Mouse (Mus musculus) hindbrain, embryonic 10.5 days (tissue): ENCODE measurements around the gene Scgb1b7. TPM values are rescaled to one million over a fixed set of nuclear protein-coding genes. Genes with fewer than 3 reads are reported as not detected.
"Not testable (repeated sequence)": the region's sequence is repeated elsewhere in the genome, so short reads cannot be mapped to it uniquely, and the experiment has no call there.

Experiments
- DNase-seq: peaks from one replicate; pipeline ENCODE4 v3.0.0-alpha.2; 2017; ENCODE audit warnings: low spot score
- H3K27ac ChIP-seq: fragments of 300-500 bp; sonication (generic); 2 replicates; pipeline ENCODE4 v1.5.1; 2016; ENCODE audit warnings: mild to moderate bottlenecking, moderate library complexity
- H3K27me3 ChIP-seq: fragments of 300-500 bp; sonication (generic); 2 replicates; pipeline ENCODE4 v1.6.1; 2016; ENCODE audit warnings: mild to moderate bottlenecking; ENCODE audit not compliant: poor library complexity, insufficient read depth, severe bottlenecking
- H3K36me3 ChIP-seq: fragments of 300-500 bp; sonication (generic); 2 replicates; pipeline ENCODE4 v1.6.1; 2016; ENCODE audit warnings: mild to moderate bottlenecking, moderate library complexity
- H3K4me1 ChIP-seq: fragments of 300-500 bp; sonication (generic); replicated peaks from 2 replicates; pipeline ENCODE4 v1.6.1; 2016; ENCODE audit warnings: mild to moderate bottlenecking
- H3K4me3 ChIP-seq: fragments of 300-500 bp; sonication (generic); 2 replicates; pipeline ENCODE4 v1.5.1; 2016; ENCODE audit warnings: mild to moderate bottlenecking, moderate library complexity
- H3K9me3 ChIP-seq: fragments of 300-500 bp; sonication (generic); 2 replicates; pipeline ENCODE4 v1.6.1; 2016; ENCODE audit warnings: mild to moderate bottlenecking, moderate library complexity
- WGBS: fragments of 180-500 bp; shearing (Covaris S2); methylation state at CpG from one replicate; pipeline ENCODE4 v1.1.7; 2016; 5-methylcytosine and 5-hydroxymethylcytosine counted together
- polyA plus RNA-seq: library from polyadenylated mRNA; unstranded; fragments of >200 nt; fragmentation: Nextera tagmentation; extraction: Ambion mirVana; gene quantifications from 2 replicates; pipeline ENCODE4 v1.2.1, GENCODE M21; 2016

The Scgb1b7 gene
- polyA plus RNA-seq: not detected in 2 replicates

- H3K27me3 ChIP-seq, H3K4me1 ChIP-seq, H3K27ac ChIP-seq, H3K36me3 ChIP-seq, H3K4me3 ChIP-seq, DNase-seq, H3K9me3 ChIP-seq: not testable (repeated sequence)
- WGBS: 89% methylated on average over 5 of the region's 5 CpGs
These were observed at the start of gene Scgb1b7 for GRCm38 (mm10) chr7:31712365-31712764. TSS of gene Scgb1b7 (plus strand) at chr7:31712665.

- not testable (repeated sequence) for H3K9me3 ChIP-seq, H3K4me3 ChIP-seq
These were observed 6.8 kb upstream of the Scgb1b7 start, which contains the start of gene Scgb2b7 for GRCm38 (mm10) chr7:31705657-31706056. TSS of gene Scgb2b7 (minus strand) at chr7:31705757.

More at GRCm38 (mm10) chr7:31705657-31706056, 6.8 kb upstream of the Scgb1b7 start, which contains the start of gene Scgb2b7:
- not testable (repeated sequence) for H3K27me3 ChIP-seq, DNase-seq, H3K4me1 ChIP-seq, H3K36me3 ChIP-seq, H3K27ac ChIP-seq

Other genes with a start within 250 kb of the Scgb1b7 start
- gene Scgb2b7, start 6.9 kb upstream of the Scgb1b7 start, polyA plus RNA-seq: not detected in 2 replicates